Mouse (Mus musculus) forebrain, embryonic 11.5 days (tissue): ENCODE measurements around the gene Slc25a43. TPM values are rescaled to one million over a fixed set of nuclear protein-coding genes. Genes with fewer than 3 reads are reported as not detected.

Experiments
- ATAC-seq: fragments of 200-750 bp; cut with Nextera tagmentation; replicated peaks from 2 replicates; pipeline ENCODE4 v1.8.0; 2017; ENCODE audit warnings: moderate TSS enrichment; ENCODE audit not compliant: low FRiP score
- DNase-seq: peaks from one replicate; pipeline ENCODE4 v3.0.0-alpha.2; 2017; ENCODE audit warnings: low spot score
- H3K27ac ChIP-seq: fragments of 300-500 bp; sonication (generic); 2 replicates; pipeline ENCODE4 v1.5.1; 2014; ENCODE audit warnings: low read depth, low read length
- H3K27me3 ChIP-seq: fragments of 300-500 bp; sonication (generic); 2 replicates; pipeline ENCODE4 v1.6.1; 2014; ENCODE audit warnings: mild to moderate bottlenecking, low read length, mixed read lengths; ENCODE audit not compliant: control insufficient read depth, insufficient read depth
- H3K36me3 ChIP-seq: fragments of 300-500 bp; sonication (generic); 2 replicates; pipeline ENCODE4 v1.6.1; 2014; ENCODE audit warnings: mild to moderate bottlenecking, low read length, moderate library complexity, mixed read lengths; ENCODE audit not compliant: control insufficient read depth, insufficient read depth
- H3K4me1 ChIP-seq: fragments of 300-500 bp; sonication (generic); replicated peaks from 2 replicates; pipeline ENCODE4 v1.6.1; 2014; ENCODE audit warnings: low read length, mixed read lengths; ENCODE audit not compliant: control insufficient read depth, insufficient read depth
- H3K4me2 ChIP-seq: fragments of 300-500 bp; sonication (generic); 2 replicates; pipeline ENCODE4 v1.6.1; 2014; ENCODE audit warnings: low read depth, mild to moderate bottlenecking, low read length, moderate library complexity, mixed read lengths; ENCODE audit not compliant: severe bottlenecking
- H3K4me3 ChIP-seq: fragments of 300-500 bp; sonication (generic); 2 replicates; pipeline ENCODE4 v1.5.1; 2014; ENCODE audit warnings: low read depth, low read length
- H3K9ac ChIP-seq: fragments of 300-500 bp; sonication (generic); 2 replicates; pipeline ENCODE4 v1.6.1; 2014; ENCODE audit warnings: low read length
- H3K9me3 ChIP-seq: fragments of 300-500 bp; sonication (generic); 2 replicates; pipeline ENCODE4 v1.6.1; 2016; ENCODE audit warnings: low read length, mixed read lengths; ENCODE audit not compliant: control insufficient read depth
- WGBS: fragments of 180-500 bp; shearing (Covaris S2); extraction: QIAGEN DNeasy Blood & Tissue Kit; methylation state at CpG from one replicate; pipeline ENCODE4 v1.1.7; 2014; 5-methylcytosine and 5-hydroxymethylcytosine counted together
- polyA plus RNA-seq: library from polyadenylated mRNA; unstranded; fragments of >200 nt; fragmentation: Nextera tagmentation; extraction: Ambion mirVana; gene quantifications from 2 replicates; pipeline ENCODE4 v1.2.1, GENCODE M21; 2014

Gene Slc25a43
- polyA plus RNA-seq, 1 experiment from 2014 or later: 0.68 TPM

DNA sequence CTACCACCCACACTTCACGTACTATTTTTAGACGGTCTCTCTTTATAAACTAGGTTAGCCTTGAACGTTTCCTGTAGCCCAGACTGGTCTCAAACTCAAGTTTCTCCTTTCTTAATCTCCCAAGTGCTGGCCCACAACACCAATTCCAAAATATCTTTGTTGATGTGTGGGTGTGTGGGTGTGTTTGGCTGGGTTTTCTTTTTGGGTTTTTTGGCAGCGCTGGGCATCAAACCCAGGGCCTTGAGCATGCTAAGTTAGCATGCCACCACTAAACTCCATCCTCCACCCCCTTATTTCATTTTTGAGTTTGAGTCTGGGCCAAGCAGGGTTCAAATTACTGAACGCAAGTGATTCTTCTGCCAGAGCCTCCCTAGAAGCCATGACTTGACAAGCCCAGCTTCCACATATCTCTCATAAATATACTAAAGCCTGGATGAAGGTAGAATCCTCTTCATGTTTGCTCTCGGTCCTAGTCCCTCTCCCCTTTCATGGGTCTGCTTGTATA, 5.9 kb downstream of the Slc25a43 start:
- Histone ChIP-seq H3K4me2 (no peak overlapping the region), H3K4me1 (no peaks in the 10 kb centered on the region), H3K9ac (no peak overlapping the region), H3K9me3 (no peaks in the 10 kb centered on the region), H3K36me3 (no peaks in the 10 kb centered on the region), H3K4me3 (no peak overlapping the region), H3K27me3 (no peaks in the 10 kb centered on the region), H3K27ac (no peak overlapping the region)
- DNase-seq: no peak
- no peak for ATAC-seq
- 84% methylated on average over 6 of the region's 6 CpGs for WGBS

DNA sequence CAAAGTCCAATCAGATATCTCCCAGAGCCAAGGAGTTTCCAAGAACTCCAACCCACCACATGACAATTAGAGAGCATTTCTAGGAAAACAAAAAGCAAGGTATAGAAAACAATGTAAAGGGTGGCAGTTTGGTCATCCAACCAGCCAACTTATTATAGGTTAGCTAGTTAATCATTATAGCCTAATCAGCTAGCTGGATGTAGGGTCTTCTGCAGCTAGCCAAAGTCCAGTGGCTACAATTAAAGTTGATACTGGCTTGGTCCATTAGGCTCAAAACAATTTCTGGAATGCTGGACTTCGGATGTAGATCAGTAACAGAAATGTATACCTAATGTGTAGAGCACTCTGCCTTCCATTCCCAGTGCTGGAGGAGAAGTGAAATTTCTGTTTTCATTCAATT, 7.1 kb downstream of the Slc25a43 start:
- H3K27ac ChIP-seq: no peak overlapping the region
- H3K4me3 ChIP-seq: no peak overlapping the region
- no peaks in the 10 kb centered on the region for H3K36me3 ChIP-seq
- no peak overlapping the region for H3K9ac ChIP-seq
- no peak overlapping the region for H3K4me2 ChIP-seq
- H3K9me3 ChIP-seq: no peaks in the 10 kb centered on the region
- H3K27me3 ChIP-seq: no peaks in the 10 kb centered on the region
- no peaks in the 10 kb centered on the region for H3K4me1 ChIP-seq
- WGBS: 83% methylated on average over 1 of the region's 1 CpGs
- DNase-seq (no peak), ATAC-seq (no peak)

DNA sequence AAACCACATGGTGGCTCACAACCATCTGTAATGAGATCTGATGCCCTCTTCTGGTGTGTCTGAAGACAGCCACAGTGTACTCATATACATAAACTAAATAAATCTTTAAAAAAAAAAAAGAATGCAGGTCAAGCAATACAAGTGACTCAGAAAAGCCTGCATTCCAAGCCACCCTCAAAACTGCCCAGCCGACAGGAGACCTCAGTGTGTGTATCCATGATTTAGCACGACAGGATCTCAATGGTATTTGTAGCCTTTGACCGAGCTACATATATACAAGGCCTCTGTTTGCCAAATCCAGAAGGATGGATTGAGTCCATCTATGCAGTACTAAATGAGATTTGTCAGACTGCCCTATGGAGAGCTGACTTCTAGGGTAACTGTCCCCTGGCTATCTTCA, 9.1 kb downstream of the Slc25a43 start:
- Histone ChIP-seq H3K4me2 (no peak overlapping the region), H3K4me1 (no peaks in the 10 kb centered on the region), H3K9ac (no peak overlapping the region), H3K27me3 (no peaks in the 10 kb centered on the region), H3K4me3 (no peak overlapping the region), H3K36me3 (no peaks in the 10 kb centered on the region), H3K27ac (no peak overlapping the region), H3K9me3 (no peaks in the 10 kb centered on the region)
- DNase-seq (no peak), ATAC-seq (no peak)
- 88% methylated on average over 3 of the region's 3 CpGs for WGBS

DNA sequence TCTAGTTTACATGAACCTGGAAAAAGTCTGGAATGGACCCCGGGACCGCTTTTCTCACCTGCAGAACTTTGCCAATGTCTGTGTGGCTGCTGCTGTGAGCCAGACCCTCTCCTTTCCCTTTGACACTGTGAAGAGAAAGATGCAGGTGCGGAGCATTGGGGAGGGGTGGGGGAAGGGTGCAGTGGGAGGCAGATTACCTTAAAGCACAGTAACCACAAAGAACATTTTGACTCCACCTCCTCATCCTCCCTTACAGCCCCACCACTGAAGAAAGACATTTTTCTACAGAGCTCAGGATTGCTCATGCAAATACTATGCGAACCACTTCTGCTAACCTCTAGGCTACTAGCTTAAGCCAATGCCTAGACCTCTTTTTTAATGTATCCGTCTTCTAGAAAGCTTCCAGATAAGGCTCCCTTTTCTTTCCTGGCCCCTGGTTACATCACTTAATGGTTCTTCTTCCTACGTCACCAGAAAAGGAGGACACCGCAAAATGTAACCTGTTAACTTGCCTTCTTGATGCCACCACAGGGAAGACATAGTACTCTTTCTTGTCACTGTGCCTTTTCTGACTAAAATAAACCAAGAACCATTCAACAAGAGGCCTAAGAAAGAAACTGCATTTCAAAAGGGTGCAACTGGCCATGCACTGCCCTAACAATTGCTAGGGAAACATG, 14.5 kb downstream of the Slc25a43 start:
- ATAC-seq (no peak), DNase-seq (no peak)
- Histone ChIP-seq H3K4me3 (no peak overlapping the region), H3K9me3 (no peaks in the 10 kb centered on the region), H3K4me1 (0 out of 2 replicates have a peak, but pooled peaks cover 4% of the 10 kb centered on the region), H3K9ac (no peak overlapping the region), H3K36me3 (no peaks in the 10 kb centered on the region), H3K27me3 (no peaks in the 10 kb centered on the region), H3K4me2 (no peak overlapping the region), H3K27ac (no peak overlapping the region)
- 66% methylated on average over 7 of the region's 7 CpGs for WGBS

DNA sequence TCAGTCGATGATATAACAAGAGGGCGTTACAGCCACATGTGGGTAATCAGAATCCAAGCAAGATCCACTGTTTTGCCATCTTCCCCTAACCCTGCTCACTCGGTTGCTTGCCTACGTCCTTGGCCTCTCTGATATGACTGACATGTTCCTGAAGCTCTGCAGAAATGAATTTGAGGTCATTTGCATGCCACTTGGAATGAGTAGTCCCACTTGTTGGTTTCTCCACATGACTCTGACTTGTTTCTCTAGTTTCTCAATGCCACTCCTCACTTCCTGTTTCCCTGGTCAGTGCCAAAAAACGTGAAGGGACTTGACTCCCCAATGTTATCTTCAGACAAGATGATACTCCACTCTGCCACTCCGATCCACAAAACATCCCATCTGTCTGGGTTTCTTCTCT, 15.1 kb downstream of the Slc25a43 start:
- Histone ChIP-seq H3K27me3 (no peaks in the 10 kb centered on the region), H3K4me3 (no peak overlapping the region), H3K4me2 (no peak overlapping the region), H3K36me3 (no peaks in the 10 kb centered on the region), H3K27ac (no peak overlapping the region), H3K9me3 (no peaks in the 10 kb centered on the region), H3K4me1 (0 out of 2 replicates have a peak, but pooled peaks cover 4% of the 10 kb centered on the region), H3K9ac (no peak overlapping the region)
- 64% methylated on average over 6 of the region's 6 CpGs for WGBS
- ATAC-seq (no peak), DNase-seq (no peak)

DNA sequence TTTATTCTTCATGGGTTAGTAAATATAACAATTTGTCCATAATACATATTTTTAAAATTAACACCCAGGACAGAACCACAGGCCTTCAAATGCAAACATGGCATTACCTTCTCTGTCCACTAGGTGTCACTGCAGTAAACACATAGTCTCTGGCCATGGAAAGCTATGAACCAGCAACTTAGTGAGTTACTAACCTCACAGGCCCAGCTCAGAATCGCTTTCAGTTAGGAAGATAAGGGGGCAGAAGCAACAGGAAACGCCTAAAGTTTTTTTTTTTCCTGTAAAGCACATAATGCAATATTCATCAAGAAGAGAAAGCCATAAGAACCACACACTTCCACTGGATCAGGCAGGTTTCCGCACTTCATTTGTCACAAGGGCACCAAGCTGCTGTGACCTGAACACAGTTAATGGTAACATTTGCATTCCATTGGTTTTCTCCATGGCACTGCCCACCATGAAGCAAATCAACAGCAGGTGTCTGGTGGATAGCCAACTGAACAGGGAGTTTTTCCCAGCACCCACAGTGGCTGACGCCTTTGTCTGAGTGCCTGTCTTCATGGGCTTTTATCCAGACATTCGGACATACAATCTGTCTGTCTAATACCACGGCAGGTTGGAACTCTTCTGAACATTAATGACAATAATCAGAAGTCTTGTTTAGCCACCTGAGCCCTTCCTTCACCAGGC, 17.6 kb downstream of the Slc25a43 start:
- 0 out of 2 replicates have a peak, but pooled peaks have one; percentile 32 for ATAC-seq
- H3K4me2 ChIP-seq: no peak overlapping the region

DNA sequence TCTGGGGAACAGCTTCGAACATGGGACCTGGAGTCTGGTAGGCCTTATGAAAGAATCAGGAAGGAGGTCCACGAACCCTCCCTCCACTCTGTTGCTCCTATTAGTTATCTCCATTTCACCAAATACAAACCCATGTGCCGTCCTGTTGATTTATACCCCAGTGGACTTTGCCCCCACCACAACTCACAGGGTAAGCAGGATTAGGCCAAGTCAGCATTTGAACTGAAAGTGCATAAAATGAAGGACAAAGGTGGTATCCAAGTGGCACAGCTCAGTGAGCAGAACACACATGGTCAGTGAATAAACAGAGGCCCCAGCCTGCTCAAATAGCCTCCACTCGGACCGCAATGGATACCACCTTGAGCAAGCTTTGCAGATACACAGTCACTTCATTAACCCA, 18.8 kb downstream of the Slc25a43 start:
- H3K9me3 ChIP-seq: no peaks in the 10 kb centered on the region
- H3K27ac ChIP-seq: peak overlapping the region; percentile 88; the same call in 1 of the 2 replicates
- DNase-seq: no peak
- no peak for ATAC-seq
- H3K27me3 ChIP-seq: no peaks in the 10 kb centered on the region
- H3K4me1 ChIP-seq: peaks cover 4% of the 10 kb centered on the region; the same call in 1 of the 2 replicates
- peak overlapping the region; percentile 26; the same call in 1 of the 2 replicates for H3K4me2 ChIP-seq
- no peaks in the 10 kb centered on the region for H3K36me3 ChIP-seq
- 76% methylated on average over 5 of the region's 5 CpGs for WGBS
- H3K4me3 ChIP-seq: no peak overlapping the region
- H3K9ac ChIP-seq: no peak overlapping the region

More for the DNA sequence above, 17.6 kb downstream of the Slc25a43 start:
- no peak overlapping the region; the same call in 1 of the 2 replicates for H3K9ac ChIP-seq
- no peaks in the 10 kb centered on the region for H3K9me3 ChIP-seq
- H3K4me3 ChIP-seq: no peak overlapping the region
- DNase-seq: no peak
- no peaks in the 10 kb centered on the region for H3K27me3 ChIP-seq
- H3K27ac ChIP-seq: peak overlapping the region; percentile 50
- H3K4me1 ChIP-seq: peaks cover 4% of the 10 kb centered on the region; the same call in 1 of the 2 replicates
- 43% methylated on average over 6 of the region's 6 CpGs for WGBS
- H3K36me3 ChIP-seq: no peaks in the 10 kb centered on the region

DNA sequence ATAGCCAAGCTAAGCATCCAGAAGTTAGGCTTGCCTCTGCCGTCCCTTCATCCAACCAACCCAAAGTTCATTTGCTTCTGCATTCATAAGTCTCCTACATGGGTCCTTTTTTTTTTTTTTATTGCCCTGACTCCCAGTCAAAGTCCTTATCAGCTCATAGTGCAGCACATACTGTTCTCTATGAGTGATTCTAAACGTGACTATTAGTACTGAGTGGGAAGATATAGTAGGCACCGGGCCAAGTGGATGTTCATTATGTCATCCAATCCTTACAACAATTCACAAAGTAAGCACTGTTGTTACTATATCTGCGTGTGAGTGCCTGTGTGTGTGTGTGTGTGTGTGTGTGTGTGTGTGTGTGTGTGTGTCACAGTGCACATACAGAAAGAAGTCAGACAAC, 19.4 kb downstream of the Slc25a43 start:
- peak overlapping the region; percentile 26; the same call in 1 of the 2 replicates for H3K4me2 ChIP-seq
- no peaks in the 10 kb centered on the region for H3K9me3 ChIP-seq
- no peaks in the 10 kb centered on the region for H3K27me3 ChIP-seq
- peaks cover 4% of the 10 kb centered on the region; the same call in 1 of the 2 replicates for H3K4me1 ChIP-seq
- no peaks in the 10 kb centered on the region for H3K36me3 ChIP-seq
- H3K9ac ChIP-seq: no peak overlapping the region
- WGBS: 61% methylated on average over 4 of the region's 4 CpGs
- H3K4me3 ChIP-seq: no peak overlapping the region
- peak overlapping the region; percentile 88 for H3K27ac ChIP-seq
- peak; percentile 42; the same call in 1 of the 2 replicates for ATAC-seq
- no peak for DNase-seq
